Mouse (Mus musculus): ENCODE results near the gene Tnfsf8. TPM values are rescaled to one million over a fixed set of nuclear protein-coding genes. Genes with fewer than 3 reads are reported as not detected.

Tnfsf8 gene
- polyA plus RNA-seq, 1 experiment from 2014 or later, result 0.08 TPM

- ATAC-seq, result no peak
- no peaks in the 10 kb centered on the region for H3K36me3 ChIP-seq (ENCODE audit: control insufficient read depth, insufficient read depth)
- H3K4me1 ChIP-seq (replicated peaks; ENCODE audit: control insufficient read depth, insufficient read depth, low read length), result no peaks in the 10 kb centered on the region
- no peak overlapping the region for H3K4me3 ChIP-seq (ENCODE audit: low read depth, low read length)
- H3K9me3 ChIP-seq (ENCODE audit: control insufficient read depth), result no peaks in the 10 kb centered on the region
- no peak for TF ChIP-seq CTCF (IDR thresholded peaks at IDR 0.05; ENCODE audit: low read depth)
- no peak overlapping the region for H3K9ac ChIP-seq (ENCODE audit: low read depth, low read length)
- no peak overlapping the region for H3K4me2 ChIP-seq (replicated peaks; ENCODE audit: low read depth)
- no peaks in the 10 kb centered on the region for H3K27me3 ChIP-seq (replicated peaks; ENCODE audit: control insufficient read depth, insufficient read depth, low read length)
- no peak overlapping the region for H3K27ac ChIP-seq (ENCODE audit: low read depth, low read length)
Measured at GRCm38 (mm10) chr4:63817505-63817904, 43.6 kb downstream of the Tnfsf8 start.

DNA sequence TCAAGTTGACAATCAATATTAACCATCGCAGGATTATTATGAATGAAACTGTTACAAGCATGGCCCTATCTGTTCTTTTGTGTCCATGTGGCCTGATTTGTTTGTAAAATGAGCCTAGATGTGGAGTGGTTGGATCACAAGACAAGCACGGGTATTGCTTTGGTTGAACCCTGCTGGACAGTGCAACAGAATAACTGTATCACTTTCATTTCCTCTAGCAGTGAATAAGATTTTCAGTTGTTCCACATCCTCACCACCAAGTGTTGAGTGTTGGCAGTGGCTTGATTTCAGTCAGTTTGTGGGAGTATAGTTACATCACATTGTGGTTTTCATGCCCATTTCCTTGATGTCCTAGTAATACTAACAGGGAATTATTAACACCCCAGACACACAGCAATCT, 45.5 kb downstream of the Tnfsf8 start:
- Histone ChIP-seq H3K4me3 (ENCODE audit: low read depth, low read length) (no peak overlapping the region), H3K4me2 (replicated peaks; ENCODE audit: low read depth) (no peak overlapping the region), H3K9ac (ENCODE audit: low read depth, low read length) (no peak overlapping the region), H3K4me1 (replicated peaks; ENCODE audit: control insufficient read depth, insufficient read depth, low read length) (no peaks in the 10 kb centered on the region), H3K36me3 (ENCODE audit: control insufficient read depth, insufficient read depth) (no peaks in the 10 kb centered on the region), H3K27ac (ENCODE audit: low read depth, low read length) (no peak overlapping the region), H3K27me3 (replicated peaks; ENCODE audit: control insufficient read depth, insufficient read depth, low read length) (no peaks in the 10 kb centered on the region), H3K9me3 (ENCODE audit: control insufficient read depth) (no peaks in the 10 kb centered on the region)
- WGBS, result 88% methylated on average over 2 of the region's 2 CpGs
- ATAC-seq, result no peak
- TF ChIP-seq CTCF (IDR thresholded peaks at IDR 0.05; ENCODE audit: low read depth), result no peak

GRCm38 (mm10) chr4:63798083-63798482, 63.1 kb downstream of the Tnfsf8 start:
- Histone ChIP-seq H3K4me1 (replicated peaks; ENCODE audit: control insufficient read depth, insufficient read depth, low read length) (no peaks in the 10 kb centered on the region), H3K9ac (ENCODE audit: low read depth, low read length) (no peak overlapping the region), H3K27ac (ENCODE audit: low read depth, low read length) (no peak overlapping the region), H3K9me3 (ENCODE audit: control insufficient read depth) (no peaks in the 10 kb centered on the region), H3K36me3 (ENCODE audit: control insufficient read depth, insufficient read depth) (no peaks in the 10 kb centered on the region), H3K4me3 (ENCODE audit: low read depth, low read length) (no peak overlapping the region), H3K27me3 (replicated peaks; ENCODE audit: control insufficient read depth, insufficient read depth, low read length) (no peaks in the 10 kb centered on the region), H3K4me2 (replicated peaks; ENCODE audit: low read depth) (no peak overlapping the region)
- whole genome bisulfite sequencing, result 62% methylated on average over 1 of the region's 1 CpGs
- no peak for ATAC-seq
- TF ChIP-seq CTCF (IDR thresholded peaks at IDR 0.05; ENCODE audit: low read depth), result no peak

DNA sequence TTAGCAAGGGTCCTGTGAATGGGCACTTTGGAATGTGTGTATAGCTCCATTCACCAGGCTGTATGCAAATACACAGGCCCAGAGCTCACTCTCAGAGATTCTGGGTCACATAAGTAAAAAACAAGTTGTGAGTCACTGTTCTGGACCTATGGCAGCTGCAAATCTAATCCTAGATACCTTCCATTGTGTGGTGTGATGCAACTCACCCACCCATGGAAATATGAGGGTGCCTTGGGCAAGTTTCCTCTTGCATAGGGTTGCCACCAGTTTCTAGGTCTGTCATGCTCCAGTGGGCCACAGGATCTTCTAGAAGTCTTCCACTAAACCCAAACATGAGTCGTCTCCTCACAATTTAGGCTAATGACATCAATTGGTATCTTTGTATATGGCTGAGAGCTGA, 64.6 kb downstream of the Tnfsf8 start:
- no peak overlapping the region for H3K9ac ChIP-seq (ENCODE audit: low read depth, low read length)
- ATAC-seq, result no peak
- H3K27me3 ChIP-seq (replicated peaks; ENCODE audit: control insufficient read depth, insufficient read depth, low read length), result no peaks in the 10 kb centered on the region
- no peaks in the 10 kb centered on the region for H3K36me3 ChIP-seq (ENCODE audit: control insufficient read depth, insufficient read depth)
- H3K4me3 ChIP-seq (ENCODE audit: low read depth, low read length), result no peak overlapping the region
- 89% methylated on average over 1 of the region's 1 CpGs for WGBS
- no peaks in the 10 kb centered on the region for H3K4me1 ChIP-seq (replicated peaks; ENCODE audit: control insufficient read depth, insufficient read depth, low read length)
- TF ChIP-seq CTCF (IDR thresholded peaks at IDR 0.05; ENCODE audit: low read depth), result no peak
- no peaks in the 10 kb centered on the region for H3K9me3 ChIP-seq (ENCODE audit: control insufficient read depth)
- no peak overlapping the region for H3K27ac ChIP-seq (ENCODE audit: low read depth, low read length)
- H3K4me2 ChIP-seq (replicated peaks; ENCODE audit: low read depth), result no peak overlapping the region

GRCm38 (mm10) chr4:63792328-63792727, 68.8 kb downstream of the Tnfsf8 start:
- Histone ChIP-seq H3K9me3 (ENCODE audit: control insufficient read depth) (no peaks in the 10 kb centered on the region), H3K27me3 (replicated peaks; ENCODE audit: control insufficient read depth, insufficient read depth, low read length) (no peaks in the 10 kb centered on the region), H3K36me3 (ENCODE audit: control insufficient read depth, insufficient read depth) (no peaks in the 10 kb centered on the region), H3K27ac (ENCODE audit: low read depth, low read length) (no peak overlapping the region), H3K4me1 (replicated peaks; ENCODE audit: control insufficient read depth, insufficient read depth, low read length) (no peaks in the 10 kb centered on the region), H3K4me3 (ENCODE audit: low read depth, low read length) (no peak overlapping the region), H3K4me2 (replicated peaks; ENCODE audit: low read depth) (no peak overlapping the region), H3K9ac (ENCODE audit: low read depth, low read length) (no peak overlapping the region)
- TF ChIP-seq CTCF (IDR thresholded peaks at IDR 0.05; ENCODE audit: low read depth), result no peak
- no peak for ATAC-seq
- WGBS, result 92% methylated on average over 3 of the region's 3 CpGs

- H3K9ac ChIP-seq (ENCODE audit: low read depth, low read length), result no peak overlapping the region
- H3K4me3 ChIP-seq (ENCODE audit: low read depth, low read length), result no peak overlapping the region
- H3K27ac ChIP-seq (ENCODE audit: low read depth, low read length), result no peak overlapping the region
- H3K4me2 ChIP-seq (replicated peaks; ENCODE audit: low read depth), result no peak overlapping the region
- H3K9me3 ChIP-seq (ENCODE audit: control insufficient read depth), result no peaks in the 10 kb centered on the region
- H3K4me1 ChIP-seq (replicated peaks; ENCODE audit: control insufficient read depth, insufficient read depth, low read length), result no peaks in the 10 kb centered on the region
- no peak for TF ChIP-seq CTCF (IDR thresholded peaks at IDR 0.05; ENCODE audit: low read depth)
- H3K36me3 ChIP-seq (ENCODE audit: control insufficient read depth, insufficient read depth), result no peaks in the 10 kb centered on the region
- no peak for ATAC-seq
- WGBS, result 52% methylated on average over 2 of the region's 2 CpGs
- H3K27me3 ChIP-seq (replicated peaks; ENCODE audit: control insufficient read depth, insufficient read depth, low read length), result no peaks in the 10 kb centered on the region
Measured at GRCm38 (mm10) chr4:63785466-63785865, 75.7 kb downstream of the Tnfsf8 start.

- no peaks in the 10 kb centered on the region for H3K4me1 ChIP-seq (replicated peaks; ENCODE audit: control insufficient read depth, insufficient read depth, low read length)
- H3K9ac ChIP-seq (ENCODE audit: low read depth, low read length), result no peak overlapping the region
- H3K9me3 ChIP-seq (ENCODE audit: control insufficient read depth), result no peaks in the 10 kb centered on the region
- H3K27me3 ChIP-seq (replicated peaks; ENCODE audit: control insufficient read depth, insufficient read depth, low read length), result no peaks in the 10 kb centered on the region
- no peak overlapping the region for H3K27ac ChIP-seq (ENCODE audit: low read depth, low read length)
- no peak for TF ChIP-seq CTCF (IDR thresholded peaks at IDR 0.05; ENCODE audit: low read depth)
- H3K4me2 ChIP-seq (replicated peaks; ENCODE audit: low read depth), result no peak overlapping the region
- 49% methylated on average over 5 of the region's 5 CpGs for WGBS
- no peaks in the 10 kb centered on the region for H3K36me3 ChIP-seq (ENCODE audit: control insufficient read depth, insufficient read depth)
- no peak for ATAC-seq
- H3K4me3 ChIP-seq (ENCODE audit: low read depth, low read length), result no peak overlapping the region
Measured at GRCm38 (mm10) chr4:63783826-63784225, 77.3 kb downstream of the Tnfsf8 start.
